Mouse (Mus musculus) cerebellum, adult 9-10 months (tissue): ENCODE data around the gene Dnmt3l.
"Not testable (repeated sequence)": the region's sequence is repeated elsewhere in the genome, so short reads cannot be mapped to it uniquely, and the experiment has no call there.

Experiments
- DNase-seq: peaks from one replicate; pipeline ENCODE4 v3.0.0; 2022

Gene Dnmt3l

DNA sequence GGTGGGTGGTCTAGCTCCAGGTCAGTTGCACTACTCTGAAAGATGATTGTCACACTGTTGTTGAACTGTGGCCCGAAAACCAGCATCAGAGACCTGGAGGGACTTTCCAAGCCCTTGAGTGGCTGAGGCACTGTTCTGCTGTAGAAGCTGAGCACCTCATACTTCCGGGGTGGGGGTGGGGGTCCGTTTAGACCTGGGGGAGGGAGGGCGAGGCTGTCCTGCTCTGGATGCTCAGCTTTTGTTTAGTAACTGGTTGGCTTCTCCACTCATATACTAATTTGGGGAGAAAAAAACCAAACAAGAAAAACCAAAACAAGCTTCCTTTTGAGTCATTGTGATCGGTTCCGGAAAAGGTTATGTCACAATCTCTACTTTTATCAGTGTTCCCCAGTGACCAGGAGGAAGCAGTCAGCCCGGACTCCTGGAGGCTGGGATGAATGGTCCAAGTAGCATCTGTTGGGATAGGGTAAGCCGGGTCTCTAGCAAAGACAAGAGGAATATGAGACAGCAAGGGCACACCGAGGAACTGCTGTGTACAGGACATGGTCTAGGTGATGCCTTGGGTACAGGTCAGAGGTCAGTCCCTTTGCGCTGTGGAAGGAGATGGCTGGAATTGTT lies 44.8 kb downstream of the Dnmt3l start:
- no peak for DNase-seq

DNA sequence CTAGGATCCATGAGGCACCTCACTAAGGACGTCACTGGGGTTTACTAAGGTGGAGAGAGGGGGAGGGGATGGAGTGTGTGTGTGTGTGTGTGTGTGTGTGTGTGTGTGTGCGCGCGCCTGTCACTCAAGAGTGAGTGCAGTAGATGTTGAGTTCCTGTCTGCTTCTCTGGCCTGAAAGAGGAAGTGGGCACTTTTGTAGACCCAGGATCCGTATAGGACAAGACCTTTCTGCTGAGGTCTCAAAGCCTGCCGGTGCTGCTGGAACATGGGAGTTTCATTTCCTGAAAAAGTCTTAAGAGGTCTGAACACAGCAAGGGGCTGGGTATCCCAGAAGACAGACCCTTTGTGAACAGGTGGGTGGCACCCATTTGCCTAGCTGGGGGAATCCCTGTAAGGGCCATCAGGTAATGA lies 45.4 kb downstream of the Dnmt3l start:
- no peak for DNase-seq

DNA sequence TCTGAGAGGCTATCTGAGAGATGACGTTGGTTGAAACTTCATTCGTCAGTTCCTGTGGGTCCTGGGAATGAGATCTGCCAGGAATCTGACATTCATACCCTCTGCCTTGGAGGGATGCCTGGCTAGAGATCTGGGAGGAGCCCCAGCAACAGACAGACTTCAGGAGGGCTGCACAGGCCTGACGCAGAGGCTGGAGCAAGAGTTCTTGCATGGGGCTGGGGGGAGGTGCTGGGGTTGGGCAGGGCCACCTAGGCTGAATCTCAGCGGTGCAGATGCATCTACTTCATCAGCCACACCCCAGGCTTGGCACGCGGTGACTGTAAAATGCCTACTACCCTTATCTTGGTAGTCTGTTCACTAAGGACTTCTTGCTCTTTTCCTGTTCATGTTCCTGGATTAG lies 48.5 kb downstream of the Dnmt3l start:
- DNase-seq: no peak

DNA sequence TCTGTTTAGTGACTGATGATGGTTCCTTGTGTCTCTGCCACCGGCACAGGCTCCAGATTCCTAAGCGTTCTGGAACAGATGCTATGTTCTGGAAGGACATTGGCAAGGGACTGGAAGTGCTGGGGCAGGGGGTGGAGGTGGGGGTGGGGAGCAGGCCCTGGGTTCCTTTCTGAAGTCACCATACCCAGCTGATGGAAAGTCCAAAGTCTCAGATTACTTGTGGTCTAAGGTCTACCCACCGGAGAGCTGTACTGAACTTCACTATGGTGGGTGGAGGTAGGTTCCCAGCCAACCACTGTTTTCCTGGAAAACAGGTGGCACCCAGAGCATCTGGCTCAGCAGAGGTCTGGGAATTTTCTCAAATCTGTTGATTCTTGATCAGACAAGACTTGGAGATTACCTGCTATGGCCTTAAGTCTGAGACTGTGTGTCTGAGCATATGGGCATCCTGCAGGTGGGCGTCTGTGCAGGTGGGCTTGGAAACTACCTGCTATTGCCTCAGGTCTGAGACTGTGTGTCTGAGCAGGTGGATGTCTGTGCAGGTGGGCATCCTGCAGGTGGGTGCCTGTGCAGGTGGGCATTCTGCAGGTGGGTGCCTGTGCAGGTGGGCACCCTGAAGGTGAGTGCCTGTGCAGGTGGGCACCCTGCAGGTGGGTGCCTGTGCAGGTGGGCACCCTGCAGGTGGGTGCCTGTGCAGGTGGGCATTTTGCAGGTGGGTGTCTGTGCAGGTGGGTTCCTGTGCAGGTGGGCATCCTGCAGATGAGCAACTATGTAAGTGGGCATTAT lies 49.2 kb downstream of the Dnmt3l start:
- DNase-seq: no peak

DNA sequence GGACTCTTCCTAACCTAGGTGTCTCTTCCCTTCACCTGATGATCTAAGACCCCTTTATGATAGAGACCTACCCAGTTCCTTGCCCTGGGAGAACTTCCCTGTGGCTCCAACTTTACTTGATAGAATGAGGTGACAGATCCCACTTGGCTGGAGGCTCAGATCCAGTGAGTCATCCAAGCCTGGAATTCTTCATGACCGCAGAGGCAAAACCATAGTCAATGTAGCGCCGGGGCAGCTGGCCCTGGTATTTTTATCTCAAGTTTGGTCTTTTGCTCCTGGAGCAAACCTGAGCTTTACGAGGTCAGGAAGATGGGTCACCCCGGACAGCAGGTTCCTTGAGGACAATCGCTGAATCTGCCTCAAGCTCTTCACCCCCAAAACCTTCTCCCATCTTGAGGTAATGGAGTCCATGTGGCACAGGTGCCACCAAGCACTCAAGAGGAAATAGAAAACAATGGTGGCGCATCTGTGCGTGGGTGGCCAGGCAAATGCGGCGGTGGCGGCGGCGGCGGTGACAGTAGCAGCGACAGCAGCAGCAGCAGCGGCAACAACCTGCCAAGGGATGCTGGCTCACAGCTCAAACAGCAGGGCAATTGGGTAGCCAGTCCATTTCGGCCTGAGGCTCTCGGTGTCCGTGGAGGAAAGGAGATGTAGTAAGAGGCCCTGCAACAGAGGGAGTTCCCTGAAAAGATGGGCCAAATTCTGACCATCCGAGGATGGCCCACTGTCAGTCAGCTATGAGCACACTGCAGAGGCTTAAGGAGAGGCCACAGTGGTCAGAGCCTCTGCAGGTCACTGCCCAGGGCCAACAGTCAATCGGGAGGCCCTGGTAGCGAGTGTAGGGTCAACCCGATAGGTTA lies 50.3 kb downstream of the Dnmt3l start:
- no peak for DNase-seq

DNA sequence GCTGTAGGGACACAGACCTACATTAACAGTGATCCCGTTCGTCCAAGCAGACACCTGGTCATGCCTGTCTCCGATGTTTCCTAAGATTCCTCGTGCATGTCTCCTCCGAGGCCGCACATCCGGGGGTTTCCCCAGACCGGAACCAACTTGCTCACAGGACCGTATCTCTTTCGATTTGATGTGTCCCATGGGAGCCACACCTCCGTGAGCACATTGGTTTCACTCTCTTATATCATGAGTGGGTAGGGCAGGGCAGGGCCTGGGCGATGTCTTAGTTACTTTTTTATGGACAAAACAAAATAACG lies 50.9 kb downstream of the Dnmt3l start:
- DNase-seq: no peak

DNA sequence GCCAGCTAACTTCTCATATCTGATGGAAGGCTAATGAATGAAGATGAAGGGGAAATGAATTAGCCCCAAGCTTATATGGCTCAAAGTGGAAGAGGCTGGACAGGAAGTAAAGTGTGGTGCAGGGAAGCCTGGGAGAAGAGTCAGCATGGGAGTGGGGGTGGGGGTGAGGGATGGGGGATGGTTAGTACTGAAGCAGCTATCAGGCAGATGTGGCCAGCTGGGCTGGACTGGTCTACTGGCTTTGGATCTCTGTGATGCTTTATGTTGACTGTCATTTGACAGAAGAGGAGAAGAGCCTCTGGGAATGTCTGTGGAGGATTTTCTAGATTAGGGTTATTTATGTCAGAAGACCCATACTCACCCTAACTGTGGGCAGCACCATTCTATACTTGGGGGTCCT lies 53.5 kb downstream of the Dnmt3l start:
- DNase-seq: no peak

DNA sequence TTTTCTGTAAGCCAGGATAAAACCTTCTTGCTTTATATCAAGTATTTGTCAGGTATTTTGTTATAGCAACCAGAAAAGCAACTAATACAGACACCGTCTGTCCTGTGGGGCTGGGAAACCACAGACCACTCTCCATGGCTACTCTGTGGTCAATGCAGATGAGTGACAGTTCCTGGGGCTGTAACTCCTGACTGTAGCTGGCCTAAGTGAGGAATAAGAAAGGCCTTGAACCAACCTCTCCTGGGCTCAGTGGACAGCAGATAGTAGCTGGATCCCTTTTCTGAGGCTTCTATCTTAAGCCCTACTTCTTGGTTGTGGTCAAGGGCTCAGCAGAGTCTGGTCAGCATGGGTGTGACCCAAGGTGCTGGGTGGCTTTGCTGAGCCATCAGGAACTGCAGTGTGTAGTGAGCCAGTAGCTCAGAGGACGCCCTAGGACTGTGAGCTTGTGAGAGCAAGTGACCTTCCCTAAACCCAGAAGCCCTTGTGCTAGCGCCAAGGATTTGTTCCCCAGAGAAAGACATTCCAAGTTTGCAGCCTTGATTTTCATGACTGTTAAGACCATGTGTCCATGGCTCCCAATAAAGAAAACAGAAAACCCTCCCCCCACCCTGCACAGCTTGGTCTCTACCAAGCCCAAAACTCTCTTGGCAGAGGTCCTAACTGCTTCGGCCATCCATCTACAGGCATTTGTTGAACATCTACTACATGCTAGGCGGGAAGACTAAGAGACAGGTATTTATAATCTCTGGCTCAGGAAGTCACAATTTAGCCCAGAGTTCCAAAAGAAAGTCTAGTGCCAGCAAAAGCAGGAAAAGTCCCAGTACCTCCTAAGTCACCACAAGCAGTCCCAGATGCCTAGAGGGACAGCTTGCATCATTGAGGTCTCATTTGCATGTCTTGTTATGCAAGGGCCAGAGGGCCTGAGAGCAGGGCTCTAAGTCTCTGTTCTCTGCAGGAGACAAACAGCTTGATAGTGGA lies 54.5 kb downstream of the Dnmt3l start:
- DNase-seq: no peak

DNA sequence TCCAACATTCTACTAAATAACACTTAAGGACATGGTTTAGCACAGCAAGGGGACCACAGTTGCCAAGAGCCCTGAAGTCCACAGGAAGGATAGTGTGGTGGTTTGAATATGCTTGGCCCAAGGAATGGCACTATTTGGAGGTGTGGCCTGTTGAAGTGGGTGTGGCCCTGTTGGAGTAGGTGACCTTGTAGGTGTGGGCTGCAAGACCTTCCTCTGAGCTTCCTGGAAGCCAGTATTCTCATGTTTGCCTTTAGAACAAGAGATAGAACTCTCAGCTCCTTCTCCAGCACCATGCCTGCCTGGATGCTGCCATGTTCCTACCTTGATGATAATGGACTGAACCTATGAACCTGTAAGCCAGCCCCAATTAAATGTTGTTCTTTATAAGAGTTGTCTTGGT lies 58.1 kb downstream of the Dnmt3l start:
- DNase-seq: not testable (repeated sequence)

DNA sequence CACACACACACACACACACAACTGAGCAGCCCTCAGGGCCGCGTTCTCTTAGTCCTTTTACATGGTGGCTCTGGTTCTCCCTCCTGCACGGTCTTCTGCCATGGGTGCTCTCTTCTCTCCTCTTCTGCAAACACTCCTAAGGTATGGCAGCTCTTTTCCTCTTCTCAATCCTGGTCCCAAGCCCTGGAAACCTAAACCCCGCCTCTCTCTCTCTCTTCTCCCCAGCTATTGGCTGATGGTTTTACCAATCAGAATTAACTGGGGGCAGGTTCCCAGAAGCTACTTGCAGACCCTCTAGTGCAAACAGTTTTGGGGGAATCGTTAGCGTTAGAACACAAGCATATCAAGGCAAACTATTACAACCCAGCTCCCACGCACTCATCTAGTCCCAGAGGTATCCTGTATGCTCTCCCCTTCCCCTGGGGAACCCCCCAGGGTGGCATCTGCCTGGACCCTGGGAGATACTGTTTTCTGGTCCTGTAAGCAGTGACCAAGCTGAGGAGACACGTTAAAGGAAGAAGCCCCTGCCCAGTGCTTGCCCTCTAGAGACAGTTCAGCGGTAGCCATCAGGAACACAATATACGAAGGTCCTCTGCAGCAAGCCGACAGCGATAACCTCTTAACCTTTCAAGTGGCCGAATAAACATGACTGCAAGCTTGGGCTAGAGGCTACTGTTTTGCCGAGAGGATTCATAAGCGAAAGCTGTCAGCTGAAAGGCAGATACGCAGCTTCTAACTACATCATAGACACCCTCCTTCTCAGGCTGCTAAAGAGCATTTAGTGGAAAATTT lies 59.4 kb downstream of the Dnmt3l start:
- DNase-seq: no peak

DNA sequence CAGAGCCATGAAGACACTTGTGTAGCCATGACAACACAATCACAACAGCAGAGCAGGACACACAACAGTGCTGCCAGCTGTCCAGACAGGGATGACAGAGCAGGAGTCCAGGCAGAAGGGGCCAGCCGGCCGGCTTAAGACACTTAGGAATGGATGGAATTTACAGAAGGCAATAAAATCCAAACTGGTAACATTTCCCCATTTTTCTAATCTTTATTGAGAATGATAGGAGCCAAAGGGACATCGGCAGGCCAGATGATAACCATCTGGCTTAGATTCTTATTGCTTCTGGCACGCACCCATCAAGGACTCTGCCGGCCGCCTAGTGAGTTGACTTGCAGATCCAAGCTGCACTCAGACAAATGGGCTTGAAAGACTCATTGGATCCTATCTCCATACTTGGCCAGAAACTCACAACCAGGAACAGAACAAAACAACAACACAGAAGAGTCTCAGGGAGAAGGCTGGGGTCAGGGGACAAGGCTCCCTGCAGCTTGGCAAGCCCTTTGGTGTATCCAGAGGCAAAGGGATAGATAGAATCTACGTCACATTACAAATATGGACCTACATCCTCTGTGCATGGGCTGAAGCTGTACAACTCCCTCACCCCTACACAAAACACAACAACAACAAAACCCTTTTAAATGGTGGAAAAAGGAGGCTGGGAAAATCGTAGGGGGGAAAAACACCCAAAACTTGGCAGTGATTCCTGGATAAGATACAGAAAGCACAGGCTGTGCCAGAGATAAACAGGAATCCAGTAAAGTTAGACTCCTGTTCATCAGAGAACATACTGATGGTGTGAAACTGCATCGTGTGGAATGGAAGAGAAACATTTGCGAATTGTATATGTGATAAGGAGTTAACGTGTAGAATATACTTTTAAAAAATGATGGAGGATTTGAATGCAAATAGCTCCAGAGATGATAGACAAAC lies 63.1 kb downstream of the Dnmt3l start:
- DNase-seq: peak; percentile 18

DNA sequence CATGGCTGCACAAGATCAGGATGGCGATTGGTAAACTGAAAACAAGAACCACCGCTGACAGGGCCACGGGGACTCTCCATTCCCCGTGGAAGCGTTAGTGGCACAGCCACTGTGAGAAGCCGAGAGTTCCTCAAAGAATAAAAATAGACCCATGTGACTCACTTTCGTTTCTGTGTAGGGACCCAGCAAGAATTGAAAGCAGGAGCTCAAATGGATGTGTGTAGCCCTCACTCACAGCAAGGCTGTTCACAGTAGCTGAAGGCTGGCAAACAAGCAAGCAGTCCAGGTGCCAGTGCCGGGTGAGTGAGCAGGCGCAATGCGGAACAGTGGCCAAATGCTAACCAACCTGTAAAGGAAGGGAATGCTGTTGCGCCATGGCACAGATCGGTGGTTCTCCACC lies 63.8 kb downstream of the Dnmt3l start:
- DNase-seq: peak; percentile 69
